Mouse (Mus musculus) stomach, embryonic 16.5 days (tissue): ENCODE results near the gene Alox8. TPM values are rescaled to one million over a fixed set of nuclear protein-coding genes. Genes with fewer than 3 reads are reported as not detected.

Experiments used
- ATAC-seq: fragments of 200-750 bp; cut with Nextera tagmentation; 2 replicates; pipeline ENCODE4 v1.8.0; 2017; ENCODE audit warnings: moderate number of reproducible peaks, moderate TSS enrichment; ENCODE audit not compliant: insufficient read depth, low FRiP score
- H3K27ac ChIP-seq: fragments of 300-500 bp; sonication (generic); 2 replicates; pipeline ENCODE4 v1.5.1; 2014; ENCODE audit warnings: low read length
- H3K27me3 ChIP-seq: fragments of 300-500 bp; sonication (generic); 2 replicates; pipeline ENCODE4 v1.6.1; 2014; ENCODE audit warnings: low read length, control low read depth, mixed read lengths; ENCODE audit not compliant: control insufficient read depth, insufficient read depth
- H3K36me3 ChIP-seq: fragments of 300-500 bp; sonication (generic); 2 replicates; pipeline ENCODE4 v1.6.1; 2014; ENCODE audit warnings: low read length; ENCODE audit not compliant: control insufficient read depth, insufficient read depth
- H3K4me1 ChIP-seq: fragments of 300-500 bp; sonication (generic); 2 replicates; pipeline ENCODE4 v1.6.1; 2014; ENCODE audit warnings: low read length, control low read depth, mixed read lengths; ENCODE audit not compliant: control insufficient read depth, insufficient read depth
- H3K4me2 ChIP-seq: fragments of 300-500 bp; sonication (generic); 2 replicates; pipeline ENCODE4 v1.6.1; 2014; ENCODE audit warnings: low read depth, low read length, mixed read lengths
- H3K4me3 ChIP-seq: fragments of 300-500 bp; sonication (generic); replicated peaks from 2 replicates; pipeline ENCODE4 v1.5.1; 2014; ENCODE audit warnings: mild to moderate bottlenecking, low read length
- H3K9ac ChIP-seq: fragments of 300-500 bp; sonication (generic); 2 replicates; pipeline ENCODE4 v1.6.1; 2014; ENCODE audit warnings: low read length
- H3K9me3 ChIP-seq: fragments of 300-500 bp; sonication (generic); replicated peaks from 2 replicates; pipeline ENCODE4 v1.6.1; 2016; ENCODE audit warnings: low read length, control low read depth; ENCODE audit not compliant: control insufficient read depth
- WGBS: fragments of 180-500 bp; shearing (Covaris S2); extraction: QIAGEN DNeasy Blood & Tissue Kit; methylation state at CpG from one replicate; pipeline ENCODE4 v1.1.7; 2014; 5-methylcytosine and 5-hydroxymethylcytosine counted together
- polyA plus RNA-seq: library from polyadenylated mRNA; unstranded; fragments of >200 nt; fragmentation: Nextera tagmentation; extraction: Ambion mirVana; gene quantifications from 2 replicates; pipeline ENCODE4 v1.2.1, GENCODE M21; 2015

Alox8 gene
- polyA plus RNA-seq, 1 experiment from 2014 or later: 0.35 TPM

DNA sequence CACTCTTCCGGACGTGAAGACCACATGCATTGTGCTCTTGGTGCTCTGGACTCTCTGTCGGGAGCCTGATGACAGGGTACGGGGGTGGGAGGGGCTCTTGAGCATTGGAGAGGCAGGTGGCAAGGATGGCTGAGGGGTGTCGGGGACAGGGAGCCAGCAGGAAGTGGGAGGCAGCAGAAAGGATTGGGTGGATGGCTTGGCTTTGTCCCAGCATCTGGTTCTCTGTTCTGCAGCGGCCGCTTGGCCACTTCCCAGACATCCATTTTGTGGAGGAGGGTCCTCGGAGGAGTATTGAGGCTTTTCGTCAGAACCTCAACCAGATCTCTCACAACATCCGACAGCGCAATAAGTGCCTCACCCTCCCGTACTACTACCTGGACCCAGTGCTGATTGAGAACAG, 28.3 kb downstream of the Alox8 start:
- Histone ChIP-seq H3K27me3 (no peaks in the 10 kb centered on the region), H3K9ac (no peak overlapping the region), H3K4me3 (no peak overlapping the region), H3K4me2 (no peak overlapping the region), H3K27ac (no peak overlapping the region), H3K9me3 (no peaks in the 10 kb centered on the region), H3K4me1 (no peaks in the 10 kb centered on the region), H3K36me3 (no peaks in the 10 kb centered on the region)
- ATAC-seq: no peak
- WGBS: 76% methylated on average over 12 of the region's 12 CpGs

DNA sequence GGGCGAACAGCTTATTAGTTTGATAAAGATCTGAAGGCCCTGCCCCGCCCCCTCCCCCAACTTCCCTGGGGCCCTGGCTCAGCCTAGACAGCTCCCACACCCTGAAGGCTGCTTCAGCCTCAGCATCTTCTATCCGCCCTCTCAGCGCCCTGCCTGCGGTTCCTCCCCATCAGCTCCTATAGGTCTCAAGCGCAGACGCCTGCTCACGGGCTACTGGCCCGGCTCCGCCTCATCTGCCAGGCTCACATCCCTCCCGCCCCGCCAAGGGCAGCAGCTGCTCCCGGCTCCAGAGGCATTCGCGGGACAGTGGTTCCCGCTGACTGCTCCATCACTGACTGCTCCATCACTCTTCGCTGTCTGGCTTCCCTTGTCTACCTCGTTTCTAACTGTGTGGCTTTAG, 40.8 kb downstream of the Alox8 start, which contains the start of gene Alox12b:
Gene Alox12b (plus strand): TSS at position 190 of the 400 bp plus-strand sequence.
- H3K27me3 ChIP-seq: peaks cover 14% of the 10 kb centered on the region
- ATAC-seq: peak; percentile 47; the same call in 1 of the 2 replicates
- peak within 1 kb of the TSS; percentile 21; the same call in 1 of the 2 replicates for H3K4me2 ChIP-seq
- H3K9me3 ChIP-seq: no peaks in the 10 kb centered on the region
- peak within 1 kb of the TSS; percentile 18; the same call in 1 of the 2 replicates for H3K9ac ChIP-seq
- 2% methylated on average over 18 of the region's 18 CpGs for WGBS
- H3K36me3 ChIP-seq: no peaks in the 10 kb centered on the region
- H3K4me1 ChIP-seq: 0 out of 2 replicates have a peak, but pooled peaks cover 4% of the 10 kb centered on the region
- H3K4me3 ChIP-seq: peak within 1 kb of the TSS; percentile 16
- H3K27ac ChIP-seq: no peak within 1 kb of the TSS

DNA sequence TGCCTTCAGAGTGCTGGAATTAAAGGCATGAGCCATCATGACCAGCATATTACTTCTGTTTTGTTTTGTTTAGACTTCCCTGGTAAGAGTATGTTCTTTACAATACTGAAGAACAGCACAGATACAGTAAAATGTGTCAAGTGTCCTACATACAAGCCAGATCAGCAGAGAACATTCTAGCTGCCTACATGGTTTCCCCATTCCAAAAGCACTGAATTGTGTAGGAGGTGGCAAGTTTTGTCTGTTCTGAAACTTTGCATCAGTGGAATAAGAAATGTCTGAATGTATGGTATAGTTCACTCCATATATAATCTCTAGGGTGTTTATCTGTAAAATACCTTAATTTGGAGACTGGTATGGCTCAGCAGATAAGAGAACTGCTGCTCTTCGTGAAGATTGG, 42.3 kb downstream of the Alox8 start:
- Histone ChIP-seq H3K4me3 (no peak overlapping the region), H3K9me3 (no peaks in the 10 kb centered on the region), H3K27ac (no peak overlapping the region), H3K36me3 (no peaks in the 10 kb centered on the region), H3K9ac (no peak overlapping the region), H3K4me1 (peaks cover 10% of the 10 kb centered on the region; the same call in 1 of the 2 replicates), H3K4me2 (no peak overlapping the region), H3K27me3 (peaks cover 14% of the 10 kb centered on the region)
- ATAC-seq: no peak
- whole genome bisulfite sequencing: 35% methylated on average over 1 of the region's 1 CpGs

DNA sequence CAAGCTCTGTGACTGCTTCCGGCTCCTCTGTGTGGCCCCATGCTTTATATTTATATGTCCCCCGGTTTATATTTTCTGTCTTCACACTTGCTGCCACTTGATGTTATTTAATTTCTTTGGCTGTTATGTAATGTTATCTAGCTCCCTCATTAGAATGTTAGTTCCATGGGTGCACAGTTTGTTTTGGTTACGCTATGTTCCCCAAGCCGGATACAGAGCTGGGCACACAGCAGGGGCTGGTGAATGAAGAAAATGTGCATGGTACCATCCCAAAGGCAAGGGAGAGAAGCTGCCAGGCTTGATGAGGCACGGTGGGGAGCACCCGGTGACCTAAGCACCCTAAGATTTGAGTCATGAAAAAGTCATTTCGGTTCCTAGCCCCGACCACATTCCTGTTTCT, 43.8 kb downstream of the Alox8 start:
- WGBS: 79% methylated on average over 8 of the region's 8 CpGs
- ATAC-seq: no peak

DNA sequence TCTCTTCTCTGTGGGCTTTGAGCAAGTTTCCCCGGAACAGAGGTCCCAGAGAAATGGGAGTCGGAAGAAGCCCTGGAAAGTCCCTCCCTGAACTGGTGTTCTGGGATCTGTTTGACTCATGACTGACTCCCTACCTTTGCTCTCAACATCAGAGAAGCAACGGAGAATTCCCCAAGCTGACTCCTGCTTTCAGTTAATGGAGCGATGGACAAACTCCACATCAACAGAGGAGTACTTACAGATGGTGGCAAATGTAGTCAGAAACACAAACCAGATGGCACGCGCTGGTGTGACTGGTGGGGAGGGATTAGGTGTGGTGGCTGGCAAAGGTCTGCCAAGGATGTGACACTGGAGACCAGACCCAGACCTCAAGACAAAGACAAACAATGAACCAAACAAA, 46.6 kb downstream of the Alox8 start:
- ATAC-seq: no peak
- Histone ChIP-seq H3K4me1 (peaks cover 6% of the 10 kb centered on the region; the same call in 1 of the 2 replicates), H3K27me3 (no peaks in the 10 kb centered on the region), H3K4me2 (peak overlapping the region; percentile 52), H3K9me3 (no peaks in the 10 kb centered on the region), H3K9ac (peak overlapping the region; percentile 60; the same call in 1 of the 2 replicates), H3K36me3 (no peaks in the 10 kb centered on the region), H3K4me3 (peak overlapping the region; percentile 32), H3K27ac (no peak overlapping the region; the same call in 1 of the 2 replicates)
- WGBS: 46% methylated on average over 6 of the region's 6 CpGs

More for the DNA sequence above, 43.8 kb downstream of the Alox8 start:
- H3K9me3 ChIP-seq: no peaks in the 10 kb centered on the region
- no peak overlapping the region for H3K4me2 ChIP-seq
- peaks cover 14% of the 10 kb centered on the region for H3K27me3 ChIP-seq
- no peak overlapping the region for H3K4me3 ChIP-seq
- no peak overlapping the region for H3K9ac ChIP-seq
- H3K36me3 ChIP-seq: no peaks in the 10 kb centered on the region
- peaks cover 10% of the 10 kb centered on the region; the same call in 1 of the 2 replicates for H3K4me1 ChIP-seq
- H3K27ac ChIP-seq: no peak overlapping the region

DNA sequence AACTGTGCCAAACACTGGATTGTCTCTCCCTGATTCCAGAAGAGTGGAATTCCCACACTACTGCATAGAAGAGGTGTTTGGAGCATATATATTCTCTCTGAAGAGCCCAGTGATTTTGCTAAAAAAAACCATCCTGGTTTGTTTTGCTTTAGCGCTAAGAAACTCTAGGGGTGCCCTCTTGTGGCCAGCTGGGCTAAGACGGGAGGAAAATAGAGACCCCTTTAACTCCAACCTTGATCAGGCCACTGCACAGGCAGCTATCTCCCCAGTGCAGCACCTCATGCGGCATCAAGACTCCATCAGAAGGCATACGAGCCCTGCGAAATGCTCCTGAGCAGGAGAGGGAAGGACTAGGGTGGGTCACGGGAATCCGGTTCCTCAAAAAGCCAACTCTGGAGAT, 47.2 kb downstream of the Alox8 start:
- 6% methylated on average over 7 of the region's 7 CpGs for WGBS
- H3K4me3 ChIP-seq: peak overlapping the region; percentile 32

DNA sequence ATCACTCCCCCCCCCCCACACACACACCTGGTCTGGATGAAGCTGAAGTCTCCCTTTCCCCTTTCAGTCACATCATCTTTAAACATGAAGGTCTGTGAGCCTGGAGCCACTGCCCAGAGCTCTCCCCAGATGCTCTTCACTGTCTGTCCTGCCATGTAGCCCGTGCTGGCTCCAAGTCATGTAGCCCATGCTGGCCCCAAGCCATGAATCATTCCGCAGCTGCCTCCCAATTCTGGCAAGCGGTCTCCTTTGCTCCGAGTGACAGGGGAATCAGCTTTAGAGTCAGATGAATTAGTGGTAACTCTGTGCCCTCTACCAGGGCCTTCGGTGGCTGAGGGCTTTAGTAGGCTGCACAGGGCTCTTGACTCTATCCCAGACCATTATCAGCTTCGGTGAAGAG, 47.9 kb downstream of the Alox8 start:
- peaks cover 6% of the 10 kb centered on the region; the same call in 1 of the 2 replicates for H3K4me1 ChIP-seq
- no peak overlapping the region for H3K9ac ChIP-seq
- ATAC-seq: no peak
- H3K36me3 ChIP-seq: no peaks in the 10 kb centered on the region
- no peak overlapping the region for H3K4me2 ChIP-seq
- H3K4me3 ChIP-seq: no peak overlapping the region
- no peak overlapping the region for H3K27ac ChIP-seq
- H3K9me3 ChIP-seq: no peaks in the 10 kb centered on the region
- 73% methylated on average over 6 of the region's 6 CpGs for WGBS
- no peaks in the 10 kb centered on the region for H3K27me3 ChIP-seq

More for the DNA sequence above, 47.2 kb downstream of the Alox8 start:
- peak; percentile 29; the same call in 1 of the 2 replicates for ATAC-seq
- no peaks in the 10 kb centered on the region for H3K9me3 ChIP-seq
- no peak overlapping the region for H3K27ac ChIP-seq
- peaks cover 6% of the 10 kb centered on the region; the same call in 1 of the 2 replicates for H3K4me1 ChIP-seq
- peak overlapping the region; percentile 60 for H3K9ac ChIP-seq
- H3K36me3 ChIP-seq: no peaks in the 10 kb centered on the region
- peak overlapping the region; percentile 52 for H3K4me2 ChIP-seq
- H3K27me3 ChIP-seq: no peaks in the 10 kb centered on the region

DNA sequence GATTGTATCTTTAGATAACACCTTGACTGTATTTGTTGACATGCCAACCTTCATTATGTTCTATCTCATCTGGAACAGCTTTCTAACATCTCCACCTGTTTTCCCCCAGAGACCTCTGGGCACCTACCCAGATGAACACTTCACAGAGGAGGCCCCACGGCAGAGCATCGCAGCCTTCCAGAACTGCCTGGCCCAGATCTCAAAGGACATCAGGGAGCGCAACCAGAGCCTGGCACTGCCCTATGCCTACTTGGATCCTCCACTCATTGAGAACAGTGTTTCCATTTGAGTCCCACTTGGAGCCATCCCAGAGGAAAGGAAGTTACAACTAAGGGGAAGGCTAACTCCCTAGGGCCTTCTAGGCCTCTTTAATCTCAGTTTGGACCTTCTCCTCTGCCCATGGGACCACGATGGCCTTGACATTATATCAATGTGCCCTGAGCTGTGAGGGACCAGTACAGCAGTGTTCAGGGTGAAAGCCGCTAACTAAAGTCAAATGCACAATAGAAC, 49.1 kb downstream of the Alox8 start:
- Histone ChIP-seq H3K9me3 (no peaks in the 10 kb centered on the region), H3K27me3 (no peaks in the 10 kb centered on the region), H3K9ac (no peak overlapping the region), H3K36me3 (no peaks in the 10 kb centered on the region), H3K27ac (no peak overlapping the region), H3K4me2 (no peak overlapping the region), H3K4me1 (peaks cover 6% of the 10 kb centered on the region; the same call in 1 of the 2 replicates), H3K4me3 (no peak overlapping the region)
- no peak for ATAC-seq
- 86% methylated on average over 5 of the region's 5 CpGs for WGBS

DNA sequence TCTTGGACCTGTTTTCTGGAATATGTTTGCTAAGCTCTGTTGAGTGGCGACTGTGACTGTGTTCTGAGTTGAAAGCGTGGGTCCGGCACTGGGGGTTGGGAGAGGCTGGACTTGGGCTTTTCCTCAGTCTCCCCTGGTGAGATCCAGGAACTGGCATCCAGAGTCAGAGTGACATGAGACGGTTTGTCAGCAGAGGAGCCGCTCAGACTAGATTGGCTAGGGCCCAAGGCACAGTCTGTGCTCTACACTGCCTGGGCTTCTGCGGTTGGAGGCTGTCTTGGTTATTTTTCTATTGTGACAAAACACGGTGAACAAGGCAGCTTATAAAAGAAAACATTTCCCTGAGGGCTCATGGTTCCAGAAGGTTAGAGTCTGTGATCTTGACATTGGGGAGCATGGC, 50.1 kb downstream of the Alox8 start:
- H3K4me2 ChIP-seq: no peak overlapping the region
- no peaks in the 10 kb centered on the region for H3K27me3 ChIP-seq
- H3K27ac ChIP-seq: no peak overlapping the region
- H3K9ac ChIP-seq: no peak overlapping the region
- peaks cover 6% of the 10 kb centered on the region; the same call in 1 of the 2 replicates for H3K4me1 ChIP-seq
- H3K9me3 ChIP-seq: no peaks in the 10 kb centered on the region
- ATAC-seq: no peak
- H3K4me3 ChIP-seq: no peak overlapping the region
- WGBS: 78% methylated on average over 7 of the region's 7 CpGs
- no peaks in the 10 kb centered on the region for H3K36me3 ChIP-seq
